Mouse (Mus musculus): Measurements from ENCODE around the gene Gm6793. TPM values are rescaled to one million over a fixed set of nuclear protein-coding genes. Genes with fewer than 3 reads are reported as not detected.

Gene Gm6793
- total RNA-seq, 2 experiments from 2014 or later, result not detected

DNA sequence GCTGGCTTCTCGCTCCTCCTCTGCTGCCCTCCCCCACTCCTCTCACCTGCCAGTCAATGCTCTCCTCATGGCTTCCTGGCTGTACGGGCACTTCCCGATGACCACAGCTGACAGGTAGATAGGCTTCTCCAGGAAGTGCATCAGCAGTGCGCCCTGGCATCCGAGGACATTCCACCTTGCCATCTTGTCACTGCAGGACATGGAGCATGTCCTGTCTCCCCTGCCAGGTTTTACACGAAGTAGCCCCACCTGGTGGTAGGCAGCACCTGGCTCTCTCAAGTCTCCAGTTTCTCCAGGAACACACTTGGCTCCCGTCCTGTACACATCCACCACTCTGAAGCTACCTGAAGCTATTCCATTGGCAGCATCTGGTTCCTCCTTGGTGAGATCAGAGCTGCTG lies 32.7 kb downstream of the Gm6793 start:
- DNase-seq, result no peak

DNA sequence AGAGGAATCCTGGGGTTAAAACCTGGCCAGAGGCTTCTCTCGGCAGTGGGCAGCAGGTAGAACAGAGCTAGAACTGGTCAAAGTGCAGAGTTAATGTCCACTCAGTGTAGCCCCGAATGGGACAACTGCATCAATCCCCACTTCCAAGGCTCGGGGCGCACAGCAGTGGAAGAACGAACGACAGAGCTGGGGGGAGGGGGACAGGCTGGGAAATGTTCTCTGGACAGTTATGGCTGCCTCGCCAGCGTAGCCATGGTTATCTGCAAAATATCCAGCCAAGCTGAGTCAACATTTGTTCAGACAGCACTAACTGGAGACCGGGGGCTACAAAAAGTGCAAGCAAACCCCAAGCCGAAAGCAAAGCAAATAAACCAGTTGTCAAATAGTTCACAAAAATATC lies 36.7 kb downstream of the Gm6793 start:
- DNase-seq, result no peak

DNA sequence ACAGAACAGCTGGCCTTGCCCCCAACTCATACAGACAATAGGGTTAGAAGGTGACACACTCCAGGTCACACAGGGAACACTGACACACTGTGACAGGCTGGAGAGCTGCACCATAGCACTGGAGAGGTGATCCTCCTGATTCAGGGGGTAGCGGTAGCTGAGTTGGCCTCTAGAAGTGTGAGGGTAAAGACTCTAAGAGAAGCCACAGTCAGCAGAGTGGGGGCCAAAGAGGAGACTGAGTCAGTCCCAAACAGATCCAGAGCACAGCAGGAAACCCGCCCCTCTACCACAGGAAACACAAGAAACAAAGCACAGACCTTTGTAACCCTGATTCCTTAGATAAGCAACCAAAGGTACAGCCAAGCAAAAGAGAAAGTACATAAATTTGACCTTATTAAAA lies 38.5 kb downstream of the Gm6793 start:
- DNase-seq, result no peak

DNA sequence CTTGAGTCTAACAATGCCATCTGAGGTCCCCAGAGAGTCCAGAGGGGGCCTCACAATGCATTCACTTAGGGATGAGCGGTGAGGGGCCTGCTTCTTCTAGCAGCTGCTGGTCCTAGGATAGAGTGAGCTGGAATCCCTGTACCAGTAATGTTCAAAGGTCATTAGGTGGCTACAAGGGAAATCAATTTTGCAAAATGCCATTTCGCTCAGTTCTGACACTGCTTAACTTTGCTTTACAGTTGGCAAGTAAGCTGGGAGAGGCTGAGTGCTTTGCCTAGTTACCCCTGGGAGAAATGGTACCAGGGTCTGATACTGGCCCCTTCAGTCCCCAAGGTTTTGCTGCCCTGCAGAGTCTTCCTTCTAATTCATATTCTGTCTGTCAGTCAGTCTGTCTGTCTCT lies 39.1 kb downstream of the Gm6793 start:
- DNase-seq, result no peak

GRCm38 (mm10) chr8:111974138-111974537 lies 40.7 kb downstream of the Gm6793 start:
- no peak for DNase-seq

- no peak for DNase-seq
Observed at GRCm38 (mm10) chr8:111968991-111969390, 45.8 kb downstream of the Gm6793 start.

DNA sequence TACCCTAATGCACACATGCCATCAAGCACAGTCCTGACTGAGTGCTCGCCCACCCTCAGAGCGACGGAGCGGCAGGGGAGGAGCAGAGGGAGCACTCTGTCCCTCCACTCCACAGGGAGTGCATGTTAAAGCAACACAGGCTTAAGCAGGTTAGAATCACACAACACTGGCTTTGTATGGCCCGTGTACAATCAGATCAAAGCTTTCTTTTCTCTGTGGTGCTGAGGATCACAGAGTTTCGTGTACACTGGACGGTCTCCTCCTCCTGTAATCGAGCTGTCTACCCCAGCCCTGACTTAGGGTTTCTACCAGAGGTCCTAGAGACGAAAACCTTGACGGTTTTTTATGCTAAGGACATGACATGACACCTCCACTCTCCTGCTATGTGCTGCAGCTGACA lies 46.3 kb downstream of the Gm6793 start:
- DNase-seq, result no peak

GRCm38 (mm10) chr8:111967246-111967870 lies 47.5 kb downstream of the Gm6793 start:
- DNase-seq, result no peak

DNA sequence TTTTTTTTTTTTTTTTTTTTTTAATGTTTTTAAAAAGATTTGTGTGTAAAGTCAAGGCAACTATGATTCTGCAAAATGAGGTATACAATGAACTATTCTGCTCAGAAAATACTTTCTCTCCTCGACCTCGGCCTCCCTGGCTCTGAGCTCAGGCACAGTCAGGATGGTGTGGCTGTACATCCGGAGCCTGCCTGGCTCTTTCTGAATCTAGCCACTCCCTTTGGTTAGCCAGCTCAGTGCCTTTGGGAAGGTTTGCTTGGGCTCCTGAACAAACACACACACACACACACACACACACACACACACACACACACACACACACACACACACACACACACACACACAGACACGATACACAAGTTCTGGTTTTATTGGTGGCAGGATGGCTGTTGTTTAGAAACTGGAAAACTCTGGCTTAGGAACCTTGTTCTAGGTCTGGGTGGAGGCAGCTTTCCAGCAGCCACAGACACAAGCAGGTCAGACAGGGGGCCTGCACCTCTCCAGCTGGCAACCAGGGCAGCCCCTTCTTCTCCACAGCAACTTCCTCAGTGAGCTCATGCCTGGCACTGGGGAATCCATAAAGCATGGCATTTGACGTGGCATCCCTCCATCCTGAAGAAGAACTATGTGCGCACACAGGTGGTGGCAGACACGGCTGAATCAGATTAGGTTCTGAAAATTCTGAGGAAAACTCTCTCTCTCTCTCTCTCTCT lies 49.8 kb downstream of the Gm6793 start:
- DNase-seq, result no peak

DNA sequence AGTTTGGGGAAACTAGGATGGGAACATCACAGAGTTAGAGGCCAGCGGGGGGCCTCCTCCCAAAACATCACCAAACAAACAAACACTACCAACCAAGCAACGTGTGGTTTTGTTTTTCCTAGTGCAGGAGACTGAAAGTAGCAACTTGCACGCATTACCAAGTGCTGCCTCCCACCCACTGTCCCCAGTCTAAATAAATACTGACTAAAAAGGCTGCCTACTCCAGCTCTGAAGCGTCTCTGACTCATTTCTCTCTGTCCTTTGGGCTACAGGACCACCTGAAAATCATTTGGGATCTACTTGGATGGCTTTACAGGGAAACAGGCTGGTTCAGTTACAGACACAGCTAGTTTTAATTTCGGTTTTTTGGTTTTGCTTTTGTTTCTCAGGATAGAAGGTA lies 50.5 kb downstream of the Gm6793 start:
- no peak for DNase-seq

- DNase-seq, result no peak
Observed at GRCm38 (mm10) chr8:111963546-111963945, 51.3 kb downstream of the Gm6793 start.

Other genes with a start within 250 kb of the Gm6793 start
- gene Cfdp1, start 160.7 kb downstream of the Gm6793 start, total RNA-seq (2021), result 10 to 100 TPM; 73.3 to 81.2 TPM
- 1 to 10 TPM; 5.0 to 5.1 TPM for gene Tmem170, start 138.3 kb downstream of the Gm6793 start, total RNA-seq (2021)
- gene Chst5, start 104.6 kb downstream of the Gm6793 start, total RNA-seq (2021), result under 1 TPM; 0.73 to 0.87 TPM
- gene Tmem231, start 81.2 kb downstream of the Gm6793 start, total RNA-seq (2021), result 10 to 100 TPM; 12.1 to 14.3 TPM
- gene Gabarapl2, start 74.3 kb downstream of the Gm6793 start, total RNA-seq (2021), result 100 to 1,000 TPM; 219 to 235 TPM
- 1 to 10 TPM; 6.7 to 7.3 TPM for gene Adat1, start 22.7 kb downstream of the Gm6793 start, total RNA-seq (2021)
- 10 to 100 TPM; 74.8 to 79.1 TPM for gene Kars, start 3.7 kb downstream of the Gm6793 start, total RNA-seq (2021)
- 10 to 100 TPM; 40.0 to 41.8 TPM for gene Terf2ip, start 3.6 kb downstream of the Gm6793 start, total RNA-seq (2021)

Measured in layer of hippocampus, postnatal 36 days (tissue).